Mouse (Mus musculus) liver, adult 2 months (tissue): ENCODE data around the gene Taf8.

Experiments used
- CTCF ChIP-seq: fragments of 200-500 bp; IDR thresholded peaks from 2 replicates; pipeline ENCODE4 v1.5.1; 2011; ENCODE audit warnings: low read depth, low read length, control low read depth
- POLR2A ChIP-seq: fragments of 200-500 bp; IDR thresholded peaks from 2 replicates; pipeline ENCODE4 v1.6.1; 2011; ENCODE audit warnings: low read length, control low read depth; ENCODE audit not compliant: insufficient read depth; ENCODE audit errors: extremely low read depth

- TF ChIP-seq POLR2A (no peak), CTCF (peak; percentile 22; the same call in 1 of the 2 replicates)
Observed at GRCm38 (mm10) chr17:47442271-47442670, 59.8 kb downstream of the Taf8 start.
